Mouse (Mus musculus) lung, postnatal 0 days (tissue): ENCODE data around the gene Fermt2. TPM values are rescaled to one million over a fixed set of nuclear protein-coding genes. Genes with fewer than 3 reads are reported as not detected.

Experiments used
- ATAC-seq: fragments of 200-750 bp; cut with Nextera tagmentation; 2 replicates; pipeline ENCODE4 v1.8.0; 2017; ENCODE audit warnings: moderate library complexity
- DNase-seq: peaks from one replicate; pipeline ENCODE4 v3.0.0-alpha.2; 2016; ENCODE audit warnings: low spot score
- H3K27ac ChIP-seq: fragments of 300-500 bp; sonication (generic); 2 replicates; pipeline ENCODE4 v1.5.1; 2014; ENCODE audit warnings: antibody characterized with exemption, mild to moderate bottlenecking, low read length, mixed read lengths
- H3K27me3 ChIP-seq: fragments of 300-500 bp; sonication (generic); replicated peaks from 2 replicates; pipeline ENCODE4 v1.6.1; 2014; ENCODE audit warnings: low read length, mixed read lengths; ENCODE audit not compliant: insufficient read depth
- H3K36me3 ChIP-seq: fragments of 300-500 bp; sonication (generic); 2 replicates; pipeline ENCODE4 v1.6.1; 2014; ENCODE audit warnings: low read length, mixed read lengths; ENCODE audit not compliant: insufficient read depth
- H3K4me1 ChIP-seq: fragments of 300-500 bp; sonication (generic); 2 replicates; pipeline ENCODE4 v1.6.1; 2014; ENCODE audit warnings: antibody characterized with exemption, low read depth, low read length, mixed read lengths; ENCODE audit not compliant: insufficient read depth
- H3K4me2 ChIP-seq: fragments of 300-500 bp; sonication (generic); replicated peaks from 2 replicates; pipeline ENCODE4 v1.6.1; 2014; ENCODE audit warnings: low read depth, mild to moderate bottlenecking, low read length, moderate library complexity, mixed read lengths
- H3K4me3 ChIP-seq: fragments of 300-500 bp; sonication (generic); 2 replicates; pipeline ENCODE4 v1.5.1; 2014; ENCODE audit warnings: low read depth, low read length
- H3K9ac ChIP-seq: fragments of 300-500 bp; sonication (generic); replicated peaks from 2 replicates; pipeline ENCODE4 v1.6.1; 2014; ENCODE audit warnings: low read depth, mild to moderate bottlenecking
- H3K9me3 ChIP-seq: fragments of 300-500 bp; sonication (generic); 2 replicates; pipeline ENCODE4 v1.6.1; 2016; ENCODE audit warnings: low read length, mixed read lengths
- CTCF ChIP-seq: IDR thresholded peaks from 2 replicates; pipeline ENCODE4 v1.5.1; 2016; ENCODE audit warnings: antibody characterized with exemption, mild to moderate bottlenecking
- EP300 ChIP-seq: IDR thresholded peaks from 2 replicates; pipeline ENCODE4 v1.6.1; 2016; ENCODE audit warnings: antibody characterized with exemption, mild to moderate bottlenecking, control low read depth
- WGBS: fragments of 180-500 bp; shearing (Covaris S2); extraction: QIAGEN DNeasy Blood & Tissue Kit; methylation state at CpG from one replicate; pipeline ENCODE4 v1.1.7; 2014; 5-methylcytosine and 5-hydroxymethylcytosine counted together
- polyA plus RNA-seq: library from polyadenylated mRNA; unstranded; fragments of >200 nt; fragmentation: Nextera tagmentation; extraction: Ambion mirVana; gene quantifications from 2 replicates; pipeline ENCODE4 v1.2.1, GENCODE M21; 2015

The Fermt2 gene
- polyA plus RNA-seq, 1 experiment from 2014 or later, result 362 TPM

GRCm38 (mm10) chr14:45463599-45463998, 66.3 kb downstream of the Fermt2 start:
- DNase-seq (peak; percentile 92), ATAC-seq (peak; percentile 96)
- 7% methylated on average over 10 of the region's 10 CpGs for WGBS
- H3K4me3 ChIP-seq, result no peak overlapping the region
- no peak overlapping the region for H3K9ac ChIP-seq
- H3K4me1 ChIP-seq, result 0 out of 2 replicates have a peak, but pooled peaks cover 3% of the 10 kb centered on the region
- H3K9me3 ChIP-seq, result no peaks in the 10 kb centered on the region
- no peak for TF ChIP-seq CTCF
- peak; percentile 72 for TF ChIP-seq EP300
- H3K27me3 ChIP-seq, result no peaks in the 10 kb centered on the region
- no peak overlapping the region for H3K4me2 ChIP-seq
- peak overlapping the region; percentile 83 for H3K27ac ChIP-seq
- H3K36me3 ChIP-seq, result peaks cover 62% of the 10 kb centered on the region

- 80% methylated on average over 10 of the region's 10 CpGs for WGBS
- no peaks in the 10 kb centered on the region for H3K9me3 ChIP-seq
- H3K9ac ChIP-seq, result no peak overlapping the region
- TF ChIP-seq CTCF, result no peak
- no peak for TF ChIP-seq EP300
- H3K4me3 ChIP-seq, result no peak overlapping the region
- ATAC-seq, result no peak
- H3K27ac ChIP-seq, result peak overlapping the region; percentile 83
- H3K27me3 ChIP-seq, result no peaks in the 10 kb centered on the region
- peaks cover 59% of the 10 kb centered on the region for H3K36me3 ChIP-seq
- no peak for DNase-seq
- H3K4me2 ChIP-seq, result no peak overlapping the region
- H3K4me1 ChIP-seq, result 0 out of 2 replicates have a peak, but pooled peaks cover 3% of the 10 kb centered on the region
Observed at GRCm38 (mm10) chr14:45462875-45463475, 66.9 kb downstream of the Fermt2 start.

- H3K36me3 ChIP-seq, result peaks cover 53% of the 10 kb centered on the region
- WGBS, result 79% methylated on average over 6 of the region's 6 CpGs
- ATAC-seq, result no peak
Observed at GRCm38 (mm10) chr14:45462374-45462773, 67.5 kb downstream of the Fermt2 start.

GRCm38 (mm10) chr14:45461945-45462344, 68.0 kb downstream of the Fermt2 start:
- Histone ChIP-seq H3K4me2 (no peak overlapping the region), H3K9ac (no peak overlapping the region), H3K4me1 (peaks cover 5% of the 10 kb centered on the region; the same call in 1 of the 2 replicates), H3K9me3 (no peaks in the 10 kb centered on the region), H3K27me3 (no peaks in the 10 kb centered on the region), H3K27ac (no peak overlapping the region), H3K4me3 (no peak overlapping the region), H3K36me3 (peaks cover 48% of the 10 kb centered on the region)
- TF ChIP-seq EP300, result no peak
- TF ChIP-seq CTCF, result no peak
- 90% methylated on average over 6 of the region's 6 CpGs for WGBS
- ATAC-seq, result no peak
- no peak for DNase-seq

More at GRCm38 (mm10) chr14:45462374-45462773, 67.5 kb downstream of the Fermt2 start:
- H3K27me3 ChIP-seq, result no peaks in the 10 kb centered on the region
- no peak overlapping the region for H3K4me2 ChIP-seq
- H3K4me1 ChIP-seq, result 0 out of 2 replicates have a peak, but pooled peaks cover 3% of the 10 kb centered on the region
- no peak overlapping the region for H3K4me3 ChIP-seq
- no peaks in the 10 kb centered on the region for H3K9me3 ChIP-seq
- H3K9ac ChIP-seq, result no peak overlapping the region
- TF ChIP-seq CTCF (no peak), EP300 (no peak)
- no peak overlapping the region for H3K27ac ChIP-seq
- no peak for DNase-seq

GRCm38 (mm10) chr14:45460491-45460890, 69.4 kb downstream of the Fermt2 start:
- DNase-seq (no peak), ATAC-seq (no peak)
- Histone ChIP-seq H3K9ac (no peak overlapping the region), H3K4me3 (no peak overlapping the region), H3K4me2 (no peak overlapping the region), H3K27ac (no peak overlapping the region), H3K4me1 (peaks cover 6% of the 10 kb centered on the region; the same call in 1 of the 2 replicates), H3K36me3 (peaks cover 41% of the 10 kb centered on the region), H3K9me3 (no peaks in the 10 kb centered on the region), H3K27me3 (no peaks in the 10 kb centered on the region)
- TF ChIP-seq EP300 (no peak), CTCF (no peak)
- WGBS, result 91% methylated on average over 10 of the region's 10 CpGs

- 94% methylated on average over 14 of the region's 14 CpGs for WGBS
Observed at GRCm38 (mm10) chr14:45459877-45460276, 70.0 kb downstream of the Fermt2 start.

More at GRCm38 (mm10) chr14:45459877-45460276, 70.0 kb downstream of the Fermt2 start:
- Histone ChIP-seq H3K4me2 (no peak overlapping the region), H3K9me3 (no peaks in the 10 kb centered on the region), H3K36me3 (peaks cover 36% of the 10 kb centered on the region), H3K27ac (no peak overlapping the region), H3K9ac (no peak overlapping the region), H3K27me3 (no peaks in the 10 kb centered on the region), H3K4me3 (no peak overlapping the region), H3K4me1 (peaks cover 7% of the 10 kb centered on the region; the same call in 1 of the 2 replicates)
- TF ChIP-seq EP300, result no peak
- TF ChIP-seq CTCF, result no peak
- ATAC-seq (no peak), DNase-seq (no peak)
